Mouse (Mus musculus): ENCODE results near the gene Wdr38.

- TF ChIP-seq CTCF (IDR thresholded peaks at IDR 0.05; ENCODE audit: control insufficient read depth, insufficient read depth, insufficient replicate concordance, low read depth, low read length) (no peak), POLR2A (IDR thresholded peaks at IDR 0.05; ENCODE audit: control insufficient read depth, low read depth, low read length) (no peak)
These were observed 6.2 kb downstream of the Wdr38 start for GRCm38 (mm10) chr2:39003512-39003911.
